Mouse (Mus musculus) frontal cortex, postnatal 25 days (tissue): ENCODE data around the gene Notch4.
"Not testable (repeated sequence)": the region's sequence is repeated elsewhere in the genome, so short reads cannot be mapped to it uniquely, and the experiment has no call there.

Experiments used
- DNase-seq, 2 experiments: peaks; one replicate each; pipeline ENCODE4 v3.0.0; 2022; ENCODE audit warnings: low spot score in 2 of 2

Notch4 gene

DNA sequence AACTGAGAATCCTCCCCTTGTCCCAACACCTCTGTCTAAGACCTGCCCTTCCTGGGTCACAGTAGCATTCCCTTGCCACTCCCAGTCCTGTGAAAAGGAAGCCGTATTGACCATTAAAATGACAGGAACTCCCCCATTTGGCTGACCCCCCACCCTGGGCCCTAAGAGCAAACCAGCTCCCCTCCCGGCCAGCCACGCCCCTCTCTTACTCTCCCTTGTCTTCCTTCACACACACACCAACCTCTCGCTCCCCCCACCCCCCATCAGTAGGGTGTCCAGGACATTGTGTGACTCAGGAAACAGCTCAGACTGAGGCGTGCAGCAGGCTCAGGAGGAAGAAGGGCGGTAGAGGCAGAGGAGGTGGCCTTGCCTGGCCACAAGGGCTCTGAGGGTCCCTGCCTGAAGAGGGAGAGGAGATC lies at the start of gene Notch4:
Gene Notch4, plus strand, starts transcription at position 266 of the 419 bp plus-strand sequence.
- DNase-seq, result no peak

DNA sequence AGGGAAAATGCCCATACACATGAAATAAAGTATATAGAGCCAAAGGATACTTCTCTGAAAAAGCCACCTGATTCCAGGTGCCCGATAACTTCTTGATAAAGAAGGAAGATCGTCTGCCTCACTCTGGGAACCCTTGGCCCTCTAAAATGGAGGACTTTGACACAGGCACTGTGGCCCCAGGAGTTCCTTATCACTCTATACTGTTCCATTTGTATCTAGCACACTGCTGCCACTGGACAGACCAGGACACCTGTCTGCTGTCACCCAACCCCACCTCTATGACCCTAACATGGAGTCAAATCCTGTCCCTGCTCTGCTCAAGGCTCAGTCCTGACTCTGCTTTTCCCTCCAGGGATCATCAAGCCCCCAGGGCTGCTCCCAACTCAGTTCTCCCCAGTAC lies 47.6 kb upstream of the Notch4 start:
- DNase-seq, result no peak

DNA sequence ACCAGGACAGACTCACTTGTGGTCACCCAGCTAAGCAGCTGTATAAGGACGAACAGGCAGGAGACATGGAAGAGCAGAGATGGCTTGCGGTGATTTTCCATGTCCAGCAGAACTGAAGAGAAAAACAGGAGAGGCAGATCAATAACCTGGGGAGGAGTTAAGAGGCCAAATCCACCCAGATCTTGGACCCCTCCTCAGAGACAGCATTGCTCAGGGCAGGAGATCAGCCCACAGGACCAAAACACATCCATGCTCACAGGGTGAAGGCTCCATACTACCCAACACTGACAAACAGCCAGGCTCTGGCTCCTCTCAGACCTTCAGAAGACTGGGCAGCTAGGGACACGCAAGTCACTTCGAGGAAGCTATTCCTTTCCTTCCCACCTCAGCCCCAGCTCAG lies 46.8 kb upstream of the Notch4 start, which contains the start of gene Btnl6:
Gene Btnl6, minus strand, starts transcription at position 101 of the 400 bp plus-strand sequence.
- DNase-seq, result no peak

GRCm38 (mm10) chr17:34517795-34518194 lies 46.3 kb upstream of the Notch4 start:
- no peak for DNase-seq

GRCm38 (mm10) chr17:34518571-34518970 lies 45.5 kb upstream of the Notch4 start:
- DNase-seq, result not testable (repeated sequence)

GRCm38 (mm10) chr17:34519001-34519400 lies 45.1 kb upstream of the Notch4 start:
- no peak for DNase-seq

- no peak for DNase-seq
These were observed 31.4 kb upstream of the Notch4 start for GRCm38 (mm10) chr17:34532671-34533070.

GRCm38 (mm10) chr17:34543567-34543966 lies 20.5 kb upstream of the Notch4 start:
- DNase-seq, result not testable (repeated sequence)

DNA sequence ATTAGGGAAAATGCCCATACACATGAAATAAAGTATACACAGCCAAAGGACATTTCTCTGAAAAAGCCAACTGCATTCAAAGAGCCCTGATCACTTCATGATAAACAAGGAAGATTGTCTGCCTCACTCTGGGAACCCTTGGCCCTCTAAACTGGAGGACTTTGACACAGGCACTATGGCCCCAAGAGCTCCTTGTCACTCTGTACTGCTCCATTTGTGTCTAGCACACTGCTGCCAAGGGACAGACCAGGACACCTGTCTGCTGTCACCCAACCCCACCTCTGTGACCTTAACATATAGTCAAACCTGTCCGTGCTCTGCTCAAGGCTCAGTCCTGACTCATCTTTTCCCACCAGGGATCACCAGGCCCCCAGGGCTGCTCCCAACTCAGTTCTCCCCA lies 17.3 kb upstream of the Notch4 start:
- DNase-seq, result no peak

DNA sequence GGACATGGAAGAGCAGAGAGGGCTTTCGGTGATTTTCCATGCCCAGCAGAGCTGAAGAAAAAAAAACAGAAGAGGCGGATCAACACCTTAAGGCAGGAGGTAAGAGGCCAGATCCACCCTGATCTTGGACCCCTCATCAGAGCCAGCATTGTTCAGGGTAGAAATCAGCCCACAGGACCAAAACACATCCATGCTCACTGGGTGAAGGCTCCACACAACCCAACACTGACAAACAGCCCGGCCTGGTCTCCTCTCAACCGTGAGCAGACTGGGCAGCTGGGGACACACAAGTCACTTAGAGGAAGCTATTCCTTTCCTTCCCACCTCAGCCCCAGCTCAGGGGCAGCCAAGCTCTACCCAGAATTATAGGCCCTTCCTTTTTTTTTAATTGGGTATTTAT lies 16.5 kb upstream of the Notch4 start:
- no peak for DNase-seq

DNA sequence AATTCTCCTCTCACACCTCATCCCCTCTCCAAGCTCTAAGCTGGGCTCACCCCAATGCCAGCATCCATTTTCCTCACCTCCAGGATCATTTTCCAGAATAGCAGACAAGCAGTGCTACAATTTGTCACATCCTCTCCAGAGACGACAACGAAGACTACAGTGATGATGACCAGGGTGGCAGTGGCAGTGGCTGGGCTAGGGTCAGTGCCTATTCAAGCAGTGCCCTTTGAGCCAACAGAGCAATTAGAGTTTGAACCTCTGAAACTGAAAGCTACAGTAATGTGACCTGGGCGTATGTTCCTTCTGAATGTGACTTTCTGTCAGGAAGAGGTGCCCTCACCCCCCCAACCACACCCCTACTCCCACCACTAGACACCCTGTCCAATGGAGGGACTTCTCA lies 14.9 kb upstream of the Notch4 start:
- no peak for DNase-seq

- no peak for DNase-seq
These were observed 14.2 kb upstream of the Notch4 start for GRCm38 (mm10) chr17:34549843-34550242.

GRCm38 (mm10) chr17:34555483-34555882 lies 8.6 kb upstream of the Notch4 start:
- DNase-seq, result peak; percentile 64 to 67

DNA sequence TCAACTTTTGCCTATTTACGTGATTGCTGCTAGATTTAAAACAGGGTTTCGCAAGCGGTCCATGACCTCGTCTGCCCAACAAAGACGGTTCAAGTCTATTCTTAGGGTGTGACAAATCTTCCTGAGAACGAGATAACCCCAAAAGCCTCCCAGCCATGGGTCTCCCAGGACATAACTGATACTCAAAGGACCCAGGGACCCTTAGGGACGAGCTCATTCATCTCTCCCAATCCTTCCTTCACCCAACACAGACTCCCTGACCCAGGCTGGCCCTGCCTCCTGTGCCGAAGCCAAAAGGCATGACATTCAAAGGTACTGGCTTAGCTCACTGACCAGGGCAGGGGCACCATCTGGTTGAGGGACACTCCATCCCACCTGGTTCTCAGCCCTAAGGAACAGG lies 7.7 kb upstream of the Notch4 start:
- no peak for DNase-seq

GRCm38 (mm10) chr17:34557411-34557810 lies 6.7 kb upstream of the Notch4 start:
- DNase-seq, result no peak

GRCm38 (mm10) chr17:34559116-34559515 lies 5.0 kb upstream of the Notch4 start:
- DNase-seq, result no peak

GRCm38 (mm10) chr17:34559895-34560294 lies 4.2 kb upstream of the Notch4 start:
- no peak for DNase-seq

DNA sequence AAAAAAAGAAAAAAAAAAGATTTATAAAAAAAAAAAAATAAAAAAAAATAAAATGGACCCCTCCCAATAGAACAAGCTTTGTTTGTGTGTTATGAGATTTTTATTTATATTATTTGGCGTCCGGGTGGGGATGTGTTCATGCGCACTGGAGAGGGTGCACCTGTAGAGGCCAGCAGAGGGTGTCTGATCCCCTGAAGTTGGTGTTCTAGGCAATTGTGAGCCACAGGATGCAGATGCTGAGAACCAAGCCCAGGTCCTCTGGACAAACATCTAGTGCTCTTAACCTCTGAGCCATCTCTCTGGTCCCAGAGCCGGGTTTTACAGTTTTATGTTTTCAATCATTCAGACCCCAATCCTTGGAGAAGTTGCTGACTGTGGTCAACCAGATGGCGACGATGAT lies 3.6 kb upstream of the Notch4 start:
- no peak for DNase-seq

- DNase-seq, result no peak
These were observed 2.9 kb upstream of the Notch4 start for GRCm38 (mm10) chr17:34561200-34561599.

GRCm38 (mm10) chr17:34562595-34562994 lies 1.5 kb upstream of the Notch4 start:
- no peak for DNase-seq

DNA sequence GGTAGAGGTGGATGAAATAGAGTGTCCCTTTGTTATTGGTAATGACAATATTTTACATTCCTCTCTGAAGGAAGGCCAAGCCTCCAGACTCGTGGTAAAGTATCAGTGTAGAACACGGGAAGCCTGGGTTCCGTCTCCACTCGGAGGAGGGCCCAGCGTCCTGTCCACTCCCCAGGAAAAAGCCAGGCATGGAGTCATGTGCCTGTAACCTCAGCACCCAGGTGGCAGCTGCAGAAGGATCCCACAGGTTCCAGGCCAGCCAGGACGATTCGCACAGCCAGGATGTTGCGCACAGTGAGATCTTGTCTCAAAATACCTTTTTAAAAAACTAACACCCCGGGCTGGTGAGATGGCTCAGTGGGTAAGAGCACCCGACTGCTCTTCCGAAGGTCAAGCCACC lies 714 bp upstream of the Notch4 start:
- no peak for DNase-seq

- DNase-seq, result no peak
These were observed 728 bp downstream of the Notch4 start for GRCm38 (mm10) chr17:34564796-34565195.

DNA sequence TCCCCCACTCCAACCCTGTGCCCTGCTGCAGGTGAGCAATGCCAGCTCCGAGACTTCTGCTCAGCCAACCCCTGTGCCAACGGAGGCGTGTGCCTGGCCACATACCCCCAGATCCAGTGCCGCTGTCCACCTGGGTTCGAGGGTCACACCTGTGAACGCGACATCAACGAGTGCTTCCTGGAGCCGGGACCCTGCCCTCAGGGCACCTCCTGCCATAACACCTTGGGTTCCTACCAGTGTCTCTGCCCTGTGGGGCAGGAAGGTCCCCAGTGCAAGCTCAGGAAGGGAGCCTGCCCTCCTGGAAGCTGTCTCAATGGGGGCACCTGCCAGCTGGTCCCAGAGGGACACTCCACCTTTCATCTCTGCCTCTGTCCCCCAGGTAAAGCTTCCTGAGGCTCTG lies 3.2 kb downstream of the Notch4 start:
- DNase-seq, result no peak

GRCm38 (mm10) chr17:34568421-34568820 lies 4.4 kb downstream of the Notch4 start:
- DNase-seq, result no peak

GRCm38 (mm10) chr17:34569919-34570318 lies 5.9 kb downstream of the Notch4 start:
- DNase-seq, result no peak
